Mouse (Mus musculus): ENCODE results near the gene Sf3a1. TPM values are rescaled to one million over a fixed set of nuclear protein-coding genes. Genes with fewer than 3 reads are reported as not detected.

Sf3a1 gene
- polyA plus RNA-seq, 1 experiment from 2014 or later: 52.3 TPM

GRCm38 (mm10) chr11:4195597-4196031 is 35.5 kb downstream of the Sf3a1 start:
- no peak overlapping the region for H3K4me3 ChIP-seq
- 83% methylated on average over 3 of the region's 3 CpGs for WGBS

DNA sequence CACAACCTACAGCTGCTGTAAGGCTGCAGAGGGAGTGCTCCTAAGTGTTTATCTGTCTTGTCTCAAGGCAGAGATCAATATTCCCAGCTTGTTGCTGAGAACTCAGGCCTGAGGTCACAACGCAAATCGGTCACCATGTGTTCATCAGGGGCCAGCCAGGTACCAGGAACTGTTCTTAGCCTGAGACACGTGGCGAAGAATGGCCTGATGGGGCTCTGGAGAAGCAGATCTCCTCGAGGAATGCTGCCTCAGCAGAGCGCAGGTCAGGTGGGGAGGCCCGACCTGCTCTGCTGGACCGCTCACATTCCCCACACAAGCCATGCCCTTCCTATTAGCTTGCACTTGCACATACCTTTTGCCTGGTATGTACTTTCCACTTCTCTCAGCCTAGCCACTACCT is 36.5 kb downstream of the Sf3a1 start:
- H3K4me3 ChIP-seq: no peak overlapping the region
- H3K27me3 ChIP-seq: no peaks in the 10 kb centered on the region
- H3K9ac ChIP-seq: peak overlapping the region; percentile 22; the same call in 1 of the 2 replicates
- ATAC-seq (ENCODE audit: low read depth): no peak
- H3K4me2 ChIP-seq: no peak overlapping the region
- H3K9me3 ChIP-seq: no peaks in the 10 kb centered on the region
- WGBS: 77% methylated on average over 8 of the region's 8 CpGs
- H3K4me1 ChIP-seq (replicated peaks): peaks cover 8% of the 10 kb centered on the region
- H3K27ac ChIP-seq (replicated peaks): no peak overlapping the region
- H3K36me3 ChIP-seq: no peaks in the 10 kb centered on the region

More at GRCm38 (mm10) chr11:4195597-4196031, 35.5 kb downstream of the Sf3a1 start:
- H3K4me1 ChIP-seq (replicated peaks): peaks cover 11% of the 10 kb centered on the region
- no peak for ATAC-seq (ENCODE audit: low read depth)
- H3K27ac ChIP-seq (replicated peaks): no peak overlapping the region
- H3K27me3 ChIP-seq: no peaks in the 10 kb centered on the region
- H3K36me3 ChIP-seq: no peaks in the 10 kb centered on the region
- no peak overlapping the region for H3K4me2 ChIP-seq
- no peaks in the 10 kb centered on the region for H3K9me3 ChIP-seq
- H3K9ac ChIP-seq: no peak overlapping the region

DNA sequence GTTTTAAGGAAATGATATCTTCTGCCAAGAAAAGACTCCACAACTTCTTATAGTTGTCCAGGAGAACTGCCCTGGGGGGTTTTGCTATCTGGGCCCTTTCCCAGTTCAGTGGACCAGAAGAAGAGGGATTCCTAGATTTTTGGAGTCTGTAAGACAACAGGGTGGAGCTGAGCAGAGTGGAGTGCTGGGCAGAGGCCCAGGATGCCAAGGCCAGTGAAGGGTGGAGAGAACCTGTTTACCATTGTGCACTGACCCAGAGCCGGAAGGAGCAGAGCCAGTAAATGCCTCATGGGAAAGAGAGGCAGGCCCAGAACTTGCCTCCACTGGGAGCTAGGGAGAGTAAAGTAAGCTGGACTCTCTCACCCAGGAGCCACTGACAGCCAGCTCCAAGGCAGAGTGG is 37.5 kb downstream of the Sf3a1 start:
- no peak for ATAC-seq (ENCODE audit: low read depth)
- WGBS: 63% methylated on average over 1 of the region's 1 CpGs

GRCm38 (mm10) chr11:4201981-4202700 is 42.0 kb downstream of the Sf3a1 start:
- no peak overlapping the region for H3K4me3 ChIP-seq
- WGBS: 74% methylated on average over 11 of the region's 11 CpGs
- no peak overlapping the region for H3K27ac ChIP-seq (replicated peaks)
- no peaks in the 10 kb centered on the region for H3K9me3 ChIP-seq
- no peak for ATAC-seq (ENCODE audit: low read depth)
- peaks cover 15% of the 10 kb centered on the region; the same call in 1 of the 2 replicates for H3K36me3 ChIP-seq
- no peak overlapping the region for H3K9ac ChIP-seq
- no peaks in the 10 kb centered on the region for H3K27me3 ChIP-seq
- H3K4me2 ChIP-seq: no peak overlapping the region
- H3K4me1 ChIP-seq (replicated peaks): 0 out of 2 replicates have a peak, but pooled peaks cover 5% of the 10 kb centered on the region

More for the DNA sequence above, 37.5 kb downstream of the Sf3a1 start:
- no peak overlapping the region for H3K27ac ChIP-seq (replicated peaks)
- H3K27me3 ChIP-seq: no peaks in the 10 kb centered on the region
- no peak overlapping the region for H3K4me2 ChIP-seq
- H3K9ac ChIP-seq: no peak overlapping the region
- H3K4me3 ChIP-seq: no peak overlapping the region
- H3K9me3 ChIP-seq: no peaks in the 10 kb centered on the region
- no peaks in the 10 kb centered on the region for H3K36me3 ChIP-seq
- H3K4me1 ChIP-seq (replicated peaks): peaks cover under 1% of the 10 kb centered on the region

GRCm38 (mm10) chr11:4202995-4203704 is 43.0 kb downstream of the Sf3a1 start:
- no peak overlapping the region for H3K27ac ChIP-seq (replicated peaks)
- 84% methylated on average over 12 of the region's 12 CpGs for WGBS

GRCm38 (mm10) chr11:4203705-4204074 is 43.5 kb downstream of the Sf3a1 start:
- Histone ChIP-seq H3K4me1 (replicated peaks) (0 out of 2 replicates have a peak, but pooled peaks cover 5% of the 10 kb centered on the region), H3K27me3 (no peaks in the 10 kb centered on the region), H3K4me3 (no peak overlapping the region), H3K9ac (no peak overlapping the region), H3K27ac (replicated peaks) (0 out of 2 replicates have a peak overlapping the region, but pooled peaks have one; percentile 38), H3K4me2 (no peak overlapping the region), H3K9me3 (no peaks in the 10 kb centered on the region), H3K36me3 (peaks cover 30% of the 10 kb centered on the region)
- 44% methylated on average over 2 of the region's 2 CpGs for WGBS
- ATAC-seq (ENCODE audit: low read depth): no peak

More at GRCm38 (mm10) chr11:4202995-4203704, 43.0 kb downstream of the Sf3a1 start:
- Histone ChIP-seq H3K36me3 (peaks cover 25% of the 10 kb centered on the region), H3K4me3 (no peak overlapping the region), H3K9ac (no peak overlapping the region), H3K4me2 (no peak overlapping the region), H3K4me1 (replicated peaks) (0 out of 2 replicates have a peak, but pooled peaks cover 5% of the 10 kb centered on the region), H3K9me3 (no peaks in the 10 kb centered on the region), H3K27me3 (no peaks in the 10 kb centered on the region)
- ATAC-seq (ENCODE audit: low read depth): no peak

- 89% methylated on average over 5 of the region's 5 CpGs for WGBS
- Histone ChIP-seq H3K9ac (no peak overlapping the region), H3K4me1 (replicated peaks) (0 out of 2 replicates have a peak, but pooled peaks cover 5% of the 10 kb centered on the region), H3K4me2 (no peak overlapping the region), H3K36me3 (peaks cover 43% of the 10 kb centered on the region), H3K27me3 (no peaks in the 10 kb centered on the region), H3K27ac (replicated peaks) (no peak overlapping the region), H3K4me3 (no peak overlapping the region), H3K9me3 (no peaks in the 10 kb centered on the region)
- ATAC-seq (ENCODE audit: low read depth): no peak
Observed at GRCm38 (mm10) chr11:4205097-4205655, 45.0 kb downstream of the Sf3a1 start.

GRCm38 (mm10) chr11:4205951-4206350 is 45.8 kb downstream of the Sf3a1 start:
- Histone ChIP-seq H3K27me3 (no peaks in the 10 kb centered on the region), H3K4me1 (replicated peaks) (0 out of 2 replicates have a peak, but pooled peaks cover 5% of the 10 kb centered on the region), H3K27ac (replicated peaks) (no peak overlapping the region), H3K9ac (no peak overlapping the region), H3K36me3 (peaks cover 51% of the 10 kb centered on the region), H3K9me3 (no peaks in the 10 kb centered on the region), H3K4me3 (no peak overlapping the region), H3K4me2 (no peak overlapping the region)
- WGBS: 91% methylated on average over 7 of the region's 7 CpGs
- no peak for ATAC-seq (ENCODE audit: low read depth)

- H3K9me3 ChIP-seq: no peaks in the 10 kb centered on the region
- no peak overlapping the region for H3K27ac ChIP-seq (replicated peaks)
- no peak overlapping the region for H3K9ac ChIP-seq
- H3K4me3 ChIP-seq: no peak overlapping the region
- 0 out of 2 replicates have a peak, but pooled peaks cover 5% of the 10 kb centered on the region for H3K4me1 ChIP-seq (replicated peaks)
- WGBS: 90% methylated on average over 6 of the region's 6 CpGs
- no peaks in the 10 kb centered on the region for H3K27me3 ChIP-seq
- ATAC-seq (ENCODE audit: low read depth): no peak
- no peak overlapping the region for H3K4me2 ChIP-seq
- peaks cover 57% of the 10 kb centered on the region for H3K36me3 ChIP-seq
Observed at GRCm38 (mm10) chr11:4206563-4206962, 46.4 kb downstream of the Sf3a1 start.

GRCm38 (mm10) chr11:4207655-4208054 is 47.5 kb downstream of the Sf3a1 start:
- H3K9me3 ChIP-seq: no peaks in the 10 kb centered on the region
- 94% methylated on average over 9 of the region's 9 CpGs for WGBS
- H3K4me2 ChIP-seq: no peak overlapping the region
- ATAC-seq (ENCODE audit: low read depth): no peak
- H3K4me1 ChIP-seq (replicated peaks): 0 out of 2 replicates have a peak, but pooled peaks cover 5% of the 10 kb centered on the region
- H3K36me3 ChIP-seq: peaks cover 68% of the 10 kb centered on the region
- H3K4me3 ChIP-seq: no peak overlapping the region
- H3K27ac ChIP-seq (replicated peaks): no peak overlapping the region
- H3K27me3 ChIP-seq: no peaks in the 10 kb centered on the region
- no peak overlapping the region for H3K9ac ChIP-seq

DNA sequence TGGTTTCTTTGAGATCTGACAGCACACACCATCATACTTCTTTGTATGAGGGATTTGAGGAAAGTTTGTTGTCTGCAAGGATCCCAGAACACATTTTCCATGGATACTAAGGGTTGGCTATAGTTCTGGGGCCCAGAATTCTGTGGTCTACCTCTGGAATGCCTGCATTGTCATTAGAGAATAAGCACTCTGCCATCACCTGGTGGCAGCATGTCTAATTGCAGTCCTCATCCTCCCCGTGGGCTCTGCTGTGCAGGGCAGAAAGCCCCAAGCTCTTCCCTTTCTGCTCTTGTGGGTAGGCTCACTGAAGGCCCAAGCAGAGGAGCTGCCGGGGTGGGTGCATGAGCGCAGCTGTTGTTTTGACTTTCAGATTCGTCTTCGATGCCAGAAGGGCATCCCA is 49.4 kb downstream of the Sf3a1 start:
- no peaks in the 10 kb centered on the region for H3K4me1 ChIP-seq (replicated peaks)
- WGBS: 86% methylated on average over 5 of the region's 5 CpGs
- no peak for ATAC-seq (ENCODE audit: low read depth)
- H3K4me3 ChIP-seq: no peak overlapping the region
- H3K27me3 ChIP-seq: no peaks in the 10 kb centered on the region
- H3K9ac ChIP-seq: no peak overlapping the region
- no peak overlapping the region for H3K4me2 ChIP-seq
- no peak overlapping the region for H3K27ac ChIP-seq (replicated peaks)
- no peaks in the 10 kb centered on the region for H3K9me3 ChIP-seq
- peaks cover 87% of the 10 kb centered on the region for H3K36me3 ChIP-seq

DNA sequence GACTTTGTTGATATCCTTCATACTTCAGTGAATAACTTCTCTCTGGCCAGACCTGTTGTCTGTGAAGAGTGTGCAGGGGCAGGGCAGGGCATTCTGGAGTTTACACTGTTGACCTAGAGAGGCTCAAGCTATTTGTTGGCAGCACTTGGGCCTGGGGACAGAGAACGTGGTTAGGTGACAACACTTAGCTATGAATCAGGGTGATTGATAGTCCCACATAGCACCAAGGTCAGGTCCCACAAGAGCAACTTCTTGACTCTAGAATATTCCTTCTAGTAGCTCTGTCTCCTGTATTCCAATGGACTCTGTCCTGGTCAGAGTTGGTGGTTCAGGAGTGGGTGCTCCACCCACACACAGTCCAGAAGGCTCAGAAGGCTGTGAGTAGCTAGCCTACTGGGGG is 50.6 kb downstream of the Sf3a1 start:
- Histone ChIP-seq H3K9ac (no peak overlapping the region), H3K9me3 (no peaks in the 10 kb centered on the region), H3K36me3 (peaks cover 95% of the 10 kb centered on the region), H3K4me3 (no peak overlapping the region), H3K27ac (replicated peaks) (no peak overlapping the region), H3K4me1 (replicated peaks) (no peaks in the 10 kb centered on the region), H3K4me2 (no peak overlapping the region), H3K27me3 (no peaks in the 10 kb centered on the region)
- 70% methylated on average over 1 of the region's 1 CpGs for WGBS
- ATAC-seq (ENCODE audit: low read depth): no peak

Measured in neural tube, embryonic 13.5 days (tissue).